Mouse (Mus musculus) cerebellum, adult 8-10 months (tissue): ENCODE results near the gene Depdc1b.

Experiments
- DNase-seq: peaks from one replicate; pipeline ENCODE4 v3.0.0; 2022

Depdc1b gene

GRCm38 (mm10) chr13:108449116-108450097, 133.3 kb downstream of the Depdc1b start, which contains the start of gene Pde4d:
Gene Pde4d (plus strand): TSS chr13:108449948.
- DNase-seq, result no peak

- no peak for DNase-seq
These were observed 135.0 kb downstream of the Depdc1b start for GRCm38 (mm10) chr13:108451122-108451521.

- DNase-seq, result no peak
These were observed 137.2 kb downstream of the Depdc1b start for GRCm38 (mm10) chr13:108453064-108453919.
